In the genomic region with DNA sequence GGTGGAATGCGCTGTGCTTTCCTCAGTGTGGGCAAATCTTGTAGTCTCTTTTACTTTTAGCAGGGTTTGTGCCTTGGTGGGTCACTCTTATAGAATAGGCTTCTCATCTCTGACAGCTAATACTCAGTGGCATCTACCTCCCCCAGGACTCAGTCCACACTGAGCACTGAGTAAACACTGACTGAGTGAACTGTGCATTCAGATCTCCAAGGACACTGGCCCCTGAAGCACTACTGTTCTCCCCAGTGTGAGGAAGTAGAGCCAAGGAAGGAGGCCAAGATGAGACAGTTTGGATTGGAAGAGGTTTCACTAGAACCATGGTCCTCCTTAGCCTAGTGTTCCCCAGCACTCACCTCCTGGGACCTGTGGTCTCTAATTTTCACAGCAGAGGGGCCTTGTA, we compare ENCODE assay signal across 23 mouse cellular contexts. TPM values are rescaled to one million over a fixed set of nuclear protein-coding genes. Genes with fewer than 3 reads are reported as not detected.
DNase-seq lines count a peak whose midpoint lies in the region; ATAC-seq and TF ChIP-seq lines count a peak whose summit lies in the region.
"Had no signal": no experiment of that assay in that cellular context is flagged by ENCODE, and none has a peak within 500 bp of the region (broad histone marks: within the 10 kb centered on the region; RNA-seq: fewer than 3 reads in every experiment).

No protein-coding gene starts in this region.

- WGBS in heart, embryonic 10.5 days = 100% methylated on average over 1 of the region's 1 CpGs
- 96% methylated on average over 1 of the region's 1 CpGs for WGBS in lung, postnatal 0 days
- WGBS in heart, embryonic 15.5 days = 96% methylated on average over 1 of the region's 1 CpGs

- peak overlapping the region; percentile 10; the same call in 1 of the 2 replicates for H3K27ac ChIP-seq in heart, embryonic 10.5 days
- 0 out of 2 replicates have a peak overlapping the region, but pooled peaks have one; percentile 9 for H3K27ac ChIP-seq in lung, postnatal 0 days (ENCODE audit: low read length)
- peak overlapping the region; percentile 60 for H3K27ac ChIP-seq in heart, embryonic 15.5 days
- H3K27ac ChIP-seq: embryonic facial prominence, embryonic 12.5 days; layer of hippocampus, adult 2 months; liver, embryonic 14.5 days; midbrain, embryonic 13.5 days had no signal

- no peak overlapping the region for H3K4me2 ChIP-seq in lung, postnatal 0 days (replicated peaks; ENCODE audit: low read depth, low read length)
- H3K4me2 ChIP-seq in heart, embryonic 15.5 days = no peak overlapping the region
- H3K4me2 ChIP-seq: embryonic facial prominence, embryonic 12.5 days; midbrain, embryonic 13.5 days had no signal

- TF ChIP-seq CTCF in lung, postnatal 0 days (IDR thresholded peaks at IDR 0.05) = no peak

- peaks cover 82% of the 10 kb centered on the region for H3K36me3 ChIP-seq in heart, embryonic 10.5 days
- peaks cover 13% of the 10 kb centered on the region; the same call in 1 of the 2 replicates for H3K36me3 ChIP-seq in lung, postnatal 0 days (ENCODE audit: insufficient read depth, low read length)
- H3K36me3 ChIP-seq in heart, embryonic 15.5 days = peaks cover 45% of the 10 kb centered on the region

- H3K4me1 ChIP-seq in heart, embryonic 10.5 days = peaks cover 20% of the 10 kb centered on the region
- no peaks in the 10 kb centered on the region for H3K4me1 ChIP-seq in lung, postnatal 0 days (ENCODE audit: insufficient read depth, low read depth, low read length)
- H3K4me1 ChIP-seq in heart, embryonic 15.5 days (replicated peaks) = peaks cover 10% of the 10 kb centered on the region
- H3K4me1 ChIP-seq: embryonic facial prominence, embryonic 12.5 days; midbrain, embryonic 13.5 days had no signal

- no peaks in the 10 kb centered on the region for H3K9me3 ChIP-seq in heart, embryonic 10.5 days
- no peaks in the 10 kb centered on the region for H3K9me3 ChIP-seq in lung, postnatal 0 days (ENCODE audit: low read length)
- no peaks in the 10 kb centered on the region for H3K9me3 ChIP-seq in heart, embryonic 15.5 days (replicated peaks)
- H3K9me3 ChIP-seq: embryonic facial prominence, embryonic 12.5 days; megakaryocyte, embryonic 14.5 days; midbrain, embryonic 13.5 days had no signal

- H3K9ac ChIP-seq in lung, postnatal 0 days (replicated peaks; ENCODE audit: low read depth) = no peak overlapping the region
- H3K9ac ChIP-seq in heart, embryonic 15.5 days = no peak overlapping the region
- H3K9ac ChIP-seq: embryonic facial prominence, embryonic 12.5 days; liver, embryonic 14.5 days; midbrain, embryonic 13.5 days had no signal

- no peak for TF ChIP-seq EP300 in lung, postnatal 0 days (IDR thresholded peaks at IDR 0.05)

- no peak overlapping the region for H3K4me3 ChIP-seq in heart, embryonic 10.5 days
- no peak overlapping the region for H3K4me3 ChIP-seq in lung, postnatal 0 days (ENCODE audit: low read depth, low read length)
- no peak overlapping the region for H3K4me3 ChIP-seq in heart, embryonic 15.5 days
- H3K4me3 ChIP-seq: embryonic facial prominence, embryonic 12.5 days; layer of hippocampus, adult 2 months; megakaryocyte, embryonic 14.5 days; midbrain, embryonic 13.5 days had no signal

- intact Hi-C loops in heart, postnatal 14 days (cut with DNase I) = no loop called here

- H3K27me3 ChIP-seq in heart, embryonic 10.5 days (ENCODE audit: insufficient read depth, poor library complexity, severe bottlenecking) = no peaks in the 10 kb centered on the region
- no peaks in the 10 kb centered on the region for H3K27me3 ChIP-seq in lung, postnatal 0 days (replicated peaks; ENCODE audit: insufficient read depth, low read length)
- no peaks in the 10 kb centered on the region for H3K27me3 ChIP-seq in heart, embryonic 15.5 days
- H3K27me3 ChIP-seq: embryonic facial prominence, embryonic 12.5 days; megakaryocyte, embryonic 14.5 days; midbrain, embryonic 13.5 days had no signal

- DNase-seq in heart, embryonic 10.5 days (ENCODE audit: low spot score) = no peak
- DNase-seq in heart, postnatal 14 days = no peak
- no peak for DNase-seq in lung, postnatal 0 days (ENCODE audit: low spot score)
- no peak for DNase-seq in lung, postnatal 25 days (ENCODE audit: low spot score)
- DNase-seq in adrenal gland, adult (ENCODE audit: inconsistent age in 2 of 2, low spot score in 1 of 2) = no peak
- DNase-seq in left cerebral cortex, adult 9 months (ENCODE audit: low spot score in 2 of 2) = no peak
- DNase-seq: cerebellum, adult 18-20 months; cerebellum, postnatal 25 days; gastrocnemius, postnatal 36 days; spleen, adult 18-20 months; thymus, postnatal 14 days had no signal

- no peak for ATAC-seq in lung, postnatal 0 days
- no peak for ATAC-seq in heart, embryonic 15.5 days (replicated peaks; ENCODE audit: insufficient number of reproducible peaks, insufficient read depth, low FRiP score, low read depth)
- ATAC-seq: hindbrain, embryonic 16.5 days; midbrain, embryonic 13.5 days had no signal

RNA-seq across cellular contexts. Expression of a gene that starts 15.0 kb away (rescaled TPM):
- polyA plus RNA-seq in heart, embryonic 10.5 days (2016; fragmentation: Nextera tagmentation; extraction: Ambion mirVana) = 11.4 and 17.5 TPM in 2 replicates
- total RNA-seq in heart, postnatal 14 days (2021) = 10 to 100 TPM; 10.4 to 17.1 TPM
- polyA plus RNA-seq in lung, postnatal 0 days (2015; fragmentation: Nextera tagmentation; extraction: Ambion mirVana) = 5.2 and 5.4 TPM in 2 replicates
- 10.7 and 12.1 TPM in 2 replicates for polyA plus RNA-seq in heart, embryonic 15.5 days (2015; fragmentation: Nextera tagmentation; extraction: Ambion mirVana)

RNA-seq across cellular contexts. Expression of a gene that starts 36.8 kb away (rescaled TPM):
- 27.8 and 28.9 TPM in 2 replicates for polyA plus RNA-seq in heart, embryonic 10.5 days (2016; fragmentation: Nextera tagmentation; extraction: Ambion mirVana)
- total RNA-seq in heart, postnatal 14 days (2021) = 10 to 100 TPM; 13.8 to 14.7 TPM
- 4.2 and 4.7 TPM in 2 replicates for polyA plus RNA-seq in lung, postnatal 0 days (2015; fragmentation: Nextera tagmentation; extraction: Ambion mirVana)
- polyA plus RNA-seq in heart, embryonic 15.5 days (2015; fragmentation: Nextera tagmentation; extraction: Ambion mirVana) = 7.3 and 8.3 TPM in 2 replicates

RNA-seq across cellular contexts. Expression of a gene that starts 50.7 kb away (rescaled TPM):
- polyA plus RNA-seq in heart, embryonic 10.5 days (2016; fragmentation: Nextera tagmentation; extraction: Ambion mirVana) = 2.3 and 6.8 TPM in 2 replicates
- 1 to 10 TPM; 1.2 TPM for total RNA-seq in heart, postnatal 14 days (2021)
- 2.6 and 4.6 TPM in 2 replicates for polyA plus RNA-seq in lung, postnatal 0 days (2015; fragmentation: Nextera tagmentation; extraction: Ambion mirVana)
- polyA plus RNA-seq in heart, embryonic 15.5 days (2015; fragmentation: Nextera tagmentation; extraction: Ambion mirVana) = 3.8 and 4.6 TPM in 2 replicates
- total RNA-seq: hematopoietic stem cell, adult 5-6 weeks; layer of hippocampus, adult 2 months; layer of hippocampus, postnatal 25 days; left cerebral cortex, postnatal 10 days; monocyte, adult 5-6 weeks had no signal
- polyA plus RNA-seq: limb, embryonic 11.5 days; liver, embryonic 14.5 days had no signal

Comparison
In these comparisons a context has a peak if more than half of its experiments do, and no peak if none do; other contexts are left out.
1. H3K27ac ChIP-seq: peak in every context shown above with its lines; median percentile 60 in heart, embryonic 15.5 days; 10 in heart, embryonic 10.5 days; 9 in lung, postnatal 0 days.